Mouse (Mus musculus): ENCODE data around the gene Jph4.

Jph4 gene

GRCm38 (mm10) chr14:55116425-55117200 lies at the start of gene Jph4:
Jph4 (minus strand) TSS chr14:55116935.
- DNase-seq (ENCODE audit: low spot score in 2 of 2), result peak; percentile 77

GRCm38 (mm10) chr14:55164172-55164806 lies 47.6 kb upstream of the Jph4 start:
- no peak for DNase-seq (ENCODE audit: low spot score in 2 of 2)

GRCm38 (mm10) chr14:55162168-55162567 lies 45.4 kb upstream of the Jph4 start:
- no peak for DNase-seq (ENCODE audit: low spot score in 2 of 2)

- DNase-seq (ENCODE audit: low spot score in 2 of 2), result peak; percentile 74 to 80
These were observed 44.4 kb upstream of the Jph4 start for GRCm38 (mm10) chr14:55161098-55161634.

- DNase-seq (ENCODE audit: low spot score in 2 of 2), result no peak
These were observed 43.7 kb upstream of the Jph4 start for GRCm38 (mm10) chr14:55160251-55161071.

GRCm38 (mm10) chr14:55157322-55158065 lies 40.8 kb upstream of the Jph4 start:
- no peak for DNase-seq (ENCODE audit: low spot score in 2 of 2)

- DNase-seq (ENCODE audit: low spot score in 2 of 2), result no peak
These were observed 36.3 kb upstream of the Jph4 start for GRCm38 (mm10) chr14:55152951-55153481.

GRCm38 (mm10) chr14:55152174-55152573 lies 35.4 kb upstream of the Jph4 start:
- DNase-seq (ENCODE audit: low spot score in 2 of 2), result no peak

DNA sequence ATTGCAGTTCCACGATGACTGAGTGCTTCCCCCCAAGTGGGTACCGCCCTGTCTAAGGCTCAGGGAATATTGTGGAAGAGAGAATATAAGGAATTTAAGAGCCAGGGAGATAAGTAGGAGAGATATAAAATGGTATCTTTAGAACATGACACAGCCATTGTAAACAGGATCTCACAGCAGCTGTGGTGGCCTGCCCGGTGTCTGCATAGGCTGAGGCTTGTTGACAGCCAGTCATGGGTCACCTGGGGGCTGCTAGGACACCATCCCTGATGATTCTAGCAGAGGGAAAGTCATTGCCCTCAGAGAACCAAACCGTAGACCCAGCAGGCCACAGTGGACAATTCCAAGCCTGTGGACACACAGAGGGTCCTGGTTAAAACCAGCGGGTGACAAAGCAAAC lies 34.2 kb upstream of the Jph4 start:
- DNase-seq (ENCODE audit: low spot score in 2 of 2), result no peak

GRCm38 (mm10) chr14:55149041-55149440 lies 32.3 kb upstream of the Jph4 start:
- no peak for DNase-seq (ENCODE audit: low spot score in 2 of 2)

- peak; percentile 69 to 71 for DNase-seq (ENCODE audit: low spot score in 2 of 2)
These were observed 31.7 kb upstream of the Jph4 start for GRCm38 (mm10) chr14:55148363-55148915.

DNA sequence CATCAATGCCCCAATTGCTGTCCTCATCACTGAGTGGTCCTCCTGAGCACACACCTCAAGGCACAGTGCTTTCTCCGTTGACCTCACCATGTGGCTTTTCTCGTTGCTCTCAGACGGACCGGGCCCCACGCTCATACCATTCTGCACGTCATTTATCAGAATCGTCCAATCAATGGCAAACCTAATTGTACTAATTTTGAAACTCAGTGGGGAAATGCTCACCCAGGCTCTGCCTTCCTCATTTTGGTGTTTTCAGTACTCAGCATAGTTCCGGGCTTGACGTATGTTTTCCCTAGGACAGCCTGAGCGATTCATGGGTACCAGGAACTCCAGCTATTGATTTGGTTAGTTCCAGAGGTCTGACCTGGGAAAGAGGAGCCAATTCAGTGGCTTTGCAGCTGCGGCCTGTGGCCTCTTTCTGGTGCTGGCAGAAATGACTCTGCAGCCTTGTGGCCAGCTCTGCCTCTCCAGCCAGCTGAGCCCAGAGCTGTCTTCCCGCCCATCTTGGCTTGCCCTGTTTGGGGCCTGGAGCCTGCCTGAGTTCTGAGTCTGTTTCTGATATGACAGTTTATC lies 30.2 kb upstream of the Jph4 start:
- no peak for DNase-seq (ENCODE audit: low spot score in 2 of 2)

DNA sequence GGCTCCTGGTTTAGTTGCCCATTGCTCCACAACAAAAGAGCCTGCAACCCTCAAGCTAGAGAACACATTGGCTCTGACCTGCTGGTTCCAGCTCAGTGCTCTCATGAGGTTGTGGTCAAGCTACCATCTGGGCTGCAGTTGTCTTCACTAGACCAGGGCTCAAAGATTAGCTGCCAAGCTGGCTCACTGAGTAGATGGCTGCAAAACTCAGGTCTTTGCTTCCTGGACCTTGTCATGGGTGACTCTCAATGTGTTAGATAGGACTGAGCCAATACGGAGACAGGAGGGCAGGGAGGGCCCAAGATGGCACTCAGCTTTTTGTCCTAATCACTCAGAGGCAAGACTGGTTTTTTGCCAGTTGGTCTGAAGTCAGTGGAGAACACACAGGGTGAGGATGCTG lies 29.6 kb upstream of the Jph4 start:
- no peak for DNase-seq (ENCODE audit: low spot score in 2 of 2)

- DNase-seq (ENCODE audit: low spot score in 2 of 2), result no peak
These were observed 22.6 kb upstream of the Jph4 start for GRCm38 (mm10) chr14:55139313-55139712.

GRCm38 (mm10) chr14:55135676-55136075 lies 18.9 kb upstream of the Jph4 start:
- no peak for DNase-seq (ENCODE audit: low spot score in 2 of 2)

DNA sequence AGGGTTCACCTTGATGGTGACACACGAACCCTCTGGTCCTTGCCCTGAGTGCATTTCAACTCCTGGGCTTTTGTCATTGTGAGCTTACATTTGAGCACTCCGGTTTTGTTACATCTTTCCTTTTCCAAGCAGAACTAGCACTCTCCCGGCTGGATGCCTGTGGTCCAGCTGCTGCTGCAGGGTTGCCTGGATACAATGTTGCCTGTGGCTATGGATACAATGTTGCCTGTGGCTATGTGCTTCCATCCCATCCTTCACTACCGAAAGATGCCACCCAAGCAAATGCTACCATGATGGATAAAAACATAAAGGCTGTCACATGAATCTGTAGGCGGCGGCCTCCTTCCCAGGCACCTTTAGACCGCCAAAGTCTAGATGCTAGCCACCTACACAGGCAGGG lies 9.8 kb upstream of the Jph4 start:
- peak in 1 of 2 experiments; percentile 57 for DNase-seq (ENCODE audit: low spot score in 2 of 2)

- DNase-seq (ENCODE audit: low spot score in 2 of 2), result no peak
These were observed 9.0 kb upstream of the Jph4 start for GRCm38 (mm10) chr14:55125711-55126110.

- no peak for DNase-seq (ENCODE audit: low spot score in 2 of 2)
These were observed 5.6 kb upstream of the Jph4 start for GRCm38 (mm10) chr14:55122359-55122758.

DNA sequence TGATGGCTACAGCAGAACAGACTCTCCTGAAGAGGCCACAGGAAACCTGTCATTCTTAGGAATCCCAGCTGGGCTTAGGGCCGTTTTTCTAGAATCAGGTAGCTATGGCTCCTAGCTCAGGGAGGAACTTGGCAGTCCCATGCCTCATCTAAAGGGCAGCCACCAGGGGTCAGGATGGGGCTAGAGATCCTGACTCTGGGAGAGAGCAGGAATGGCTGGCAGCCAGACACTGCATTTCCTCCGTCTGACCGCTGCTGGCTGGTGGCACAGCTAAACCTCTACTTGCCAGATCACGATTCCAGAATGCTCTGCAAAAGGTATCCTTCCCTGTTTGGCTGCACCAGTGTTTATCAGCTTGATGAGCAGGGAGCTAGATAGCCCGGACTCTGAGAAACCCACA lies 5.2 kb upstream of the Jph4 start:
- DNase-seq (ENCODE audit: low spot score in 2 of 2), result peak; percentile 54 to 57

DNA sequence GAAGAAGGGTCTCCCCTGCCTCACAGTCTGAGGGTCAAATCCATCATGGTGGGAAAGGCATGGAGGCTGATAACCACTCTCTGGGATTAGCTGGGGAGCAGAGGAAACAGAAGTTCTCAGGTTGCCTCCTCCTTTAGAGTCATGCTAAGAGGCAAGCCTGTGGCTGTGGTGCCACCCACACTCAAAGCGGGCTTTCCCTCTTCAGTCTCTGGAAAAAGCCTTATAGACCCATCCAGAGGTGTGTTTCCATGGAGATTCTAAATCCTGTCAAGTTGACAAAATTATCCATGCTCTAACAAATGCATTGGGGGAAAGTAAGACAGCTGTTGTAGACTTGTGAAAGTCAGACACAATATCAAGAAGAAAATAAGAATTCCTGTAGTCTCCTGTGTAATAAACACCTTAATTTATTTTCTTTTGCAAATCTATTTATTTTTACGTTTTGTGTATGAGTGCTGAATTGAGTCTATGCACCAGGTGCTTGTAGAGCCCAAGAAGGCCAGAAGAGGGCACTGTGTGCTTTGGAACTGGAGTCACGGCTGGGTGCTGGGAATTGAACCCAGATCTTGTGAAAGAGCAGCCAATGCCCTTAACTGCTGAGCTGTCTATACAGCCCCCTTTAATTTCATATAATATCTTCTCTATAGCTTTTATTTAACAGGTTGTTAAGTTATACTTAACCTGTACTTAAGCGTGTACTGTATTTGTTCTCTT lies 2.8 kb upstream of the Jph4 start:
- peak in 1 of 2 experiments; percentile 47 for DNase-seq (ENCODE audit: low spot score in 2 of 2)

Measured in frontal cortex, postnatal 36 days (tissue).